Mouse (Mus musculus) kidney, postnatal 10 days (tissue): Measurements from ENCODE around the gene Ppp2r5e.
"Not testable (repeated sequence)": the region's sequence is repeated elsewhere in the genome, so short reads cannot be mapped to it uniquely, and the experiment has no call there.

Experiments used
- DNase-seq: peaks from one replicate; pipeline ENCODE4 v3.0.0; 2021; ENCODE audit warnings: mixed read lengths

Gene Ppp2r5e

DNA sequence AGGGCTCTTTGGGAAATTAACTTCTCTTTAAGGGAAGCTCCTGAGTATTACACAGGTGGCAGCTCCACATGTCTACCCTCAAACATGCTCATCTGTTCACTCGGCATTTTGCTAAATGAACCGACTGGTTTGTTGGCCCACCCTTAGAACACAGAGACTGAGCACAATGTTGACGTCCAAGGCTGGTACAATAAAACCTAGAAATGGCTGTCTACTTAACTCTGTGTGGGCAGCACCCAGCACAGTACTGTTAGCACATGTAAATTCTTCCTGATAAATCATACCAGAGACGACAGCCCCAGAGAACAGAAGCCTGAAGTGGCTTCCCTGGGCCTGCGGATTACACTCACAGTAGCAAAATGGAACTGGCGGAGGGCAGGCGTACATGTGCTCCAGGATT, 59.5 kb downstream of the Ppp2r5e start:
- DNase-seq, result no peak

DNA sequence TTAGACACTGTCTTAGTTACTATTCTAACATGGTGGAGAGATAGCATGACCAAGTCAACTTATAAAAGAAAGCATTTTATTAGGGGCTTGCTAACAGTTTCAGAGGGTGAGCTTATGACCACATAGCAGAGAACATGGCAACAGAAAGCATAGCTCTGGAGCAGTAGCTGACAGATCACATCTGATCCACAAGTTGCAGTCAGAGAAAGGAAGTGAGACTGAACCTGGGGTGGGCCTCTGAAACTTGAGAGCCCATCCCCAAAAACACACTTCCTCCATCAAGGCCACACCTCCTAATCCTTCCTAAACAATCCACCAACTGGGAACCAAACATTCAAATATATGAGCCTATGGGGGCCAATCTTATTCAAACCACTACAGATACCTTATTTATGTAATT, 62.9 kb downstream of the Ppp2r5e start:
- DNase-seq, result no peak

DNA sequence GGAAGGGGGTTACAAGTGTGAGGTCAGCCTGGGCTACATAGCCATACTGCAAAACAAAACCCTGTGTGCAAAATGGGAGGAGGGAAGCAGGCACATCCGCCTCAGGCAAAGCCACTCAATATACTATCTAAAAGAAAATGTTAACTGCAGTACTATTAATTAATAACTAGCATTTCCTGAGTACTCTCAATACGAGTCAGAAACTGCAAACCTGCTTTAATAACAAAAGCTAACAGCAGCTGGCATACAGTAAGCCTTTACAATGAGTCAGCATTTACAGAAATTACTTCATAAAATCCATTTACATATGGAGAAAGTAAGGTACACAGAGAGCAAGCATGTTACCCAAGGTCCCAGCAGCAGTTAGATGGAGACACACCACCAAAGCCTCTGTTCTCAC, 64.2 kb downstream of the Ppp2r5e start:
- DNase-seq, result no peak

DNA sequence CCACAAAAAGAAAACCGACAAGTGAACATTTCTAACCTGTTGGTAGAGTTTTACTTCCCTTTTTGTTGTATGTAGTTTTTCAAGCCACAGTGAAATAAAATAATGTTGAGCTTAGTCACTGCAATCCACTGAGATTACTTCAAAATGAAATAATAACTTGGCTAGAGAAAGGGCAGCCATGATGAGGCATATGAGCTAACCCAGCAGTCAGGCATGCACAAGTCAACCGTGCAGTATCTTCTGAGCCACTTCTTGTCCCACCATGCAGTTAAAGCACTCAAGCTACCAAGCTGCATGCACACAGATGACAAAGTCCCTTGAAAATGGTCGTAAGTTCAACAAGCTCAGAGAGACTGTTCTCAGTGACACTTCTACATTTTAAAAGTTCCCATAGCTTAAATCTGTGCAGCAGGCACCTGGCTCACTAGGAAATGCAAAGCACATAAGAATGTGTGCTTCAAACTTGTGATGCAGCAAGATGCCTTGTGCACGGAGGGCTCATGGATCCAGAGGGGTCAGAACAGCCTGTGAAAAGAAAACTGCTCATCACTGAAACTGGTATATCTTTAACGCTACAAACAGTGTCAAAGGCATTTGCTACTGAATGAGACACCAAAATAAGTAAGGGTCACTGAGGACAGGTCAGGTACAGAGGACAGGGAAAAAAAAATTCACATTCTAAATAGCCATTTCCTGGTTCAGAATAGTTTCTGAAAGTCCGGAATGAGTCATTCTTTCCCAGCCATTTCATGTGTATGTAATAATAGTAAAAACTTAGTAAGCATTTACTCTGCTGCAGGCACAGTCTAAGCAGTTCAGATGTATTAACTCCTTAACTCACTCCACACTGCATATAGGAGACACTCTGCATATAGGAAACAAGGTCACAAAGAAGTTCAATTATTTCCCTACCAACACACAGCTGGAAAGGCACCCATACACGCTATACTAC, 66.9 kb downstream of the Ppp2r5e start:
- no peak for DNase-seq

DNA sequence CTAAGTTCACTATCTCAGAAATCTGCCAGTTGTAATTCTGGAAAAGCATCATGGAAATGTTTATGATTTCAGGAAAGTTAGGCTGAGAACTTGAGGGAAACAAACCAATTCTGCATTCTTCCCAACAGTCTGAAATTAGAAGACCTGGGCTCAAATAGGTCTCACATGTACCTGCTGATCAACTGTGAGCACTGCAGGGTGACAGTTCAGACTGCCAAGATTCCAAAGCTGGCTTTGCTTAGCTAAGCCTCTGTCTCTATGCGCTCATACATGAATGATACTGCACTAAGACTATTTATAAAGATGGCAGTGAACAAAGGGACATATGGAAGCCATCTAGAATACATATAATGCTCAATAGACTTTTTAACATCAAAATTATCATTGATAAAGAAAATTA, 67.7 kb downstream of the Ppp2r5e start:
- DNase-seq, result no peak

DNA sequence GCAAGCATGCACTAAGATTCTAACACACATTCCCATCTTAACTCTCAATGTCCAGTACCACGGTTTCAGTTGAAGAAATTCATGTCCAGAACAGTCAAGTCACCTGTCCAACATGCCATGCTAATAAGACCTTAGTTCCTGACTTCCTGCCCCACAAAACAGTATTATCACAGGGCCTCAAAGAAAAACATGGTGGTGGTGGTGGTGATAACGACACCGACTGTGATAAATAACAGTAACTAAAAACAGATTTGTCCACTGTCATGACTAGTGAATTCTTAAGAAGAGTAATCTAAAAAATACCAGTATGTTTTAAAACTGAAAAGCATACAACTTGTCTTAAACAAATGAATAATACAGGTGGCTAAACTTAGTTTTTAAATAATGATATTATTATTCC, 71.8 kb downstream of the Ppp2r5e start:
- no peak for DNase-seq

DNA sequence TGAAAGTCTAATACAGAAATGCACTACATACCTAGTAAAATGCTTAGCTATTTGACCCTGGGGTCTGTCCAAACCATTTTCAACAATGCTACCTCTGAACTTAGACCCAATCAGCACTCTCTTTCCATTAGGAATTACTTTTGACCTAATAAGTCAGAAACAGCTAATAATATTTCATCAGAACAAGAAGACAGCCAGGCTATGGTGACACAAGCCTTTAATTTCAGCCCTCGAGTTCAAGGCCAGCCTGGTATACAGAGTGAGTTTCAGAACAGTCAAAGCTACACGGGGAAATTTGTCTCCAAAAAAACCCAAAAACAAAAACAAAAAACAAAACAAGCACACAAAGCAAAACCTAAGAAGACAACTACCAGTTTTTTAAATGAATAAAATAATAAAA, 73.1 kb downstream of the Ppp2r5e start:
- DNase-seq, result no peak

DNA sequence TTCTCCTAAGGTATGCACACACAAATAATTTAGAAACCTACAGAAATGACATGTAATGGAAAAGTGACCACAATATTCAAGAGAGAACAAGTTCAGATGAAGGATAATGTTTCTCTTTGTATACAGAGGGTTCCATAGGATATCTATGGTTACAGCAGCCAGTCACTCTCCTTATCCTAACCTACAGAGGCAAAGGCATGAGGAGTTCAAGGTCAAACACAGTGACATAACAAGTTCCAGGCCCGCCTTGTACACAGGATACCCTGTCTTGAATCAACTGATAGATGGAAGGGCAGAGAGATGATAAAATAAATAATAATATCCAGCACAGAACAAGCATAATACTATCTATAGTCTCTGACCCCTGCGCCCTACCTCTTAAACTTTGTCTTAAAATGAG, 73.7 kb downstream of the Ppp2r5e start:
- no peak for DNase-seq

DNA sequence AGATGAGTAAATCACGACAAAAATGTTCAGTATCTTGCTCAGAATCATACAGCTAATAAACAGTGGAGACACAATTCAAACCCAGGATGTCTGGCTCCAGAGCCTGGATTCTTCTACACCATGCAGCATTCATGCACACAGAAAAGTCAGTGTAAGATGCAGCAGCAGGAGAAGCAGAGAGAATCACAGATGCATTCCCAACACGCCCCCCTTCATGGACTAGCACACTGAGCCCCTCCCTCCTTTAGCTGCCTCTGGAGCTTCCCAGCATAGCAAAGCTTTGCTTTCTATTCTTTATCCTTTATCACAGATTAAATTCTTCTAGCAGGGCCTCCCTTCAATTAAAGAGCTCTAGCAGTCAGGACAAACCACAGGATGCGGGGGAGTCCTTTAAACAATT, 75.7 kb downstream of the Ppp2r5e start:
- no peak for DNase-seq

DNA sequence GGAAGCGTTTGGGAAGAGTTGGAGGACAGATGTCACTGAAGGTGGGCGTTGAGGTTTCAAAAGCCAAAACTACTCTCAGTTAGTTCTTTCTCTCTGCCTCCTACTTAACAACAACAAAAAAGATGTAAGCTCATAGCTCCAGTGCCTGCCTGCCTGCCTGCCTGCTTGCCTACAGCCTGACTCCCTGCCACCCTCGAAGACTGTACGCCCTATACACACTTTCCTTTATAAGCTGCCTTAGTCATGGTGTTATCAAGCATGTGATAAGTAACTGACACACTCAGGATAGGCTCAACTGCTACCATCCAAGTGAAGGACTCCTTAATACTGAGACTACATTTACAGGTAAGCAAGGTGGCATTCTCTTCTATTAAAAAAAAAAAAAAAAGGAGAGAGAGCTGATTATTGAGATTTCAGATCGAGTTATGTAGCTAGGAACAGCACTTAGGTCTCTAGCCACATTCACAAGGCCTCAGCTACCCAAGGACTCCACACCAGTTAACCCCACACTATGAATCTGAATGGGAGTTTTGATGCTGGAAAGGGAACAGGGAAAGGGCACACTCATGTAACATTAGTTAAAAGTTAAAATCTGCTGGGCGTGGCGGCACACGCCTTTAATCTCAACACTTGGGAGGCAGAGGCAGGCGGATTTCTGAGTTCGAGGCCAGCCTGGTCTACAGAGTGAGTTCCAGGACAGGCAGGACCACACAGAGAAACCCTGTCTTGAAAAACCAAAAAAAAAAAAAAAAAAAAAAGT, 76.7 kb downstream of the Ppp2r5e start:
- DNase-seq, result no peak

DNA sequence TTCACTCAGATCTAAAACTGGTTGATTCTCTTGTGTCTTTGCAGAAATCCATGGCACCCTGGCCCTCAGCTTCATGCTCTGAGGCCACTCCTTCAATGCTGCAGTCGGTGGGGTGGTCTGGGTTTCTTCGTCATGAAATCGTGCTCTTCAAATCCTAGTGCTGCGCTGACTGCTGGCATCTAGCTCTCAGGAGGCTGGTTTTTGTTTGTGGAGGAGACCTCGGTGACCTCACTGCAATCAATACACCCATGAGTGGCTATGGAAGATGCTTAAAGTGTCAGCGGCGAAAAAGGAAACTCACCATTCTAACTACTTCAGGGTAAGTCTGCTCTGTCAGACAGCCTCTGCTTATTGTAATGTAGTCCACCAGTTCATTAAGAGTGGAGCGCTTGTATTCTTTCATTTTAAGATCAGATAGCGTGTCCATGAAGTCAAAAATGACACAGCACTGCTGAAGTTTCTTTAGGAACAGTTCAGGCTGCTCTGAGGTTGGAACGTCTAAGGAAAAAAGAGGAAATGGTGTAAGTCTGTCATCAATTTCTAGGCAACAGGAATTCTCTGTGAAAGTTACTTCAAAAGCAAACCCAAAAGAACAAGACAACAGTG, 80.6 kb downstream of the Ppp2r5e start:
- no peak for DNase-seq

DNA sequence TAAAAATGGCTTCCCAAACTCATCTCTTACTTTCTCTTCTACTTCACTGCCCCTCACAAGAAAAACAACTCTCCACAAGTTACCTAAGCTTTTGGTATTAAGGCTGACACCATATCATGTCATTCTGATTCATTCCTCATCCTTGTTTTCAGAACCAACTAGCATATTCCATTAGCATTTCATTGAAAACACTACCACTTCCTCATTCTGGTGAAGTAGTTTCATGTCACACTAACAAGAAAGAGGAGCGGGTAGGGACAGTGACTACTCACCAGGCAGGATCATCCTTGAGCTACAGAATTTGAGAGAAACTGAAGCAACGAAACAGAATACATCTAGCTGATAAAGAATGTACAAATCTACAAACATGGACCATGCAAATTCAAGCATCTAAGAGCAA, 84.5 kb downstream of the Ppp2r5e start:
- DNase-seq, result no peak

DNA sequence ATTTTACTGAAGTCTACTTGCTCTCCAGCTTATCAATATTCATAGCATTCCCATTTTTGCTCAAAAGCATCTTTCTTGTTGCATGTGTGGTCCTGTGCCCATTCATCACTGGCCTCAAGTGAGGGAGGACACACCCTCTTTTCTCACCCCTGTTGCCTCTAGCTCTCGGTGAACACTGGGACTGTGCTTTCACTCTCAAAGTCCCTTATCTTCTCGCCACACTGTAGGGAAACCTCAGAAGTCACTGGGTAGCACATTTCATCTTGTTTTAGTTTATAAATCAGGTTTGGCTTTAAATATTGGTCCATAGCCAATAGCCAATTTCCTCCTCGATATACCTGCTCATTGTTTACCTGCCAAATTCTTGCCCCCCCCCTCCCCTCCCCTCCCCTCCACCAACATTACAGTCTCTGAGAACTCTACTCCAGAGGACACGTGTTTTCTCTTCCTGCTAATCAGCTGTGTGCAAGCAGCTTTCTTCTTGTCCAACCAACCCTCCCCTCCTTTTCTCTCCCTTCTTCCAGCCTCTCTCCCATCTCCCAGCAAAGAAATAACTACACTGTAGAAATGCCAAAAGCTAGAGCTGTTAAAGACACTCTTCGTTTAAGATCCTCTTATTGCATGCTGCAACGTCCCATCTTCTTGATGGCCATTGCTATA, 90.9 kb downstream of the Ppp2r5e start:
- no peak for DNase-seq

DNA sequence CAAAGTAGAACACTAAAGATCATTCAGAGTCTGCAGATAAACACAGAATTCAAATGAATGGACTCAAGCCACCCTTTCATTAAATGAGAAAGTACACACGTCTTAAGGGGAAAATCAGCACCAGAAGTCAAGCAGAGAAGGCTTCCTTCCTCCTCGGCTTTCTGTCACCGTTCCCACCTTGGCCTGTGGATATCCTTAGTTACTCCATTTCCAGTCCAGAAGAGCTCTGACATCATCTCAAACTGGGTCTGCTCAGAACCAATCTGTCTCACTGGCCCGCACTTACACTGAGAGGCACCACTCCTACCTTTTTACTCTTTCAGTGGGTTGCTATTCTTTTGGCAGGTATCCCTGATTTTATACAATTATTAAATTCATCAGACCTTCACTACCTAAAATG, 93.4 kb downstream of the Ppp2r5e start:
- DNase-seq, result no peak

DNA sequence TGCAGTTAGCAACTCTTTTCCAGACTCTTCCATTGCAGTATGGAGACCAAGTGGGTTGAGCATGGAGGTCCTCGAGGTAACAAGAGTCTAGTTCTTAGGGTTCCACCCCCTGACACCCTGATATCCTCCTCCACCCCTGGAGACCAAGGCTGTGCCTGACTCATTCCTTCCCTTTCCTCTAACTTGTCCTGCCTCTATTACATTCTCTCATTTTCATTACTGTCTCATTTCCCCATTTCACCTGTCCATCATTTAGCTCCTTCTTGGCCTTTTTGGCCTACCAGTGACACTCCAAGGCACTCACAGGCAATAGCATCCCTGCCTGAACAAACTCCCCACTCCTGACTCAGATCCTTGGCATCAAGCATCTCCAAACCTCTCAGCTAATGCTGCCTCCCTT, 98.3 kb downstream of the Ppp2r5e start:
- no peak for DNase-seq

DNA sequence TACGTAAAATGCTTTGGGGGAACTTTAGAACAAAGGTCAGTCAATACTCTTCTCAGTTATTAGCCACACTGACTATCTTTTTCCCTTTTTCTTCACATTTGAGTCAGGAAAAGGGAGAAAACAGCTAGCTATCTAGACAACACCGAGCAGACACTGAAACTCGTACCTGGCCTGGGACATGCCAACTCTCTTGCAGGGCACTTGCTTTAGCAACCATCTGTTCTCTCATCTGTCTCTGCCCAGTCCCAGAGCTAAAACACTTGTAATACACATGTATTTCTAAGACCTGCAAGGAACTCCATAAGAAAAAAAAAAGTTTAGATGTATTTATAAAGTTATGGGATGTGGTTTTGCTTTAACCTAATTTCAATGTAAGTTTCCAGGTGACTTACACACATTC, 100.4 kb downstream of the Ppp2r5e start:
- DNase-seq, result no peak

DNA sequence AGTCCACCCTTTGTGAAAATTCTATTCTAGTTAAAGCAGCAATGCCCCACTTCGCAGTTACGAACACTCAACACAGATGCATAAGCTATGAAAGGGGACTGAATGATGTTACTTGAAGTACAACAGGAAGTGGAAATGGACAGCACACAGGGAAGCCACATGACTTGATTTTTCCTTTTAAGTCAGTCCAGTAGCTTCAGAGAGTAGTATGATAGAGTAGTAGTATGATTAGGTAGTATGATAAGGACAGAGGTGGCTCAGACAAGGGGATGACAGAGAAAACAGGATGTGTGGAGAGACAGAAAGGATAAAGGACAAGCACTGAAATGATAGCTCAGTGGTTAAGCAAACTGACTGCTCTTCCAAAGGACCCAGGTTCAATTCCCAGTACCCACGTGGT, 101.4 kb downstream of the Ppp2r5e start:
- no peak for DNase-seq

DNA sequence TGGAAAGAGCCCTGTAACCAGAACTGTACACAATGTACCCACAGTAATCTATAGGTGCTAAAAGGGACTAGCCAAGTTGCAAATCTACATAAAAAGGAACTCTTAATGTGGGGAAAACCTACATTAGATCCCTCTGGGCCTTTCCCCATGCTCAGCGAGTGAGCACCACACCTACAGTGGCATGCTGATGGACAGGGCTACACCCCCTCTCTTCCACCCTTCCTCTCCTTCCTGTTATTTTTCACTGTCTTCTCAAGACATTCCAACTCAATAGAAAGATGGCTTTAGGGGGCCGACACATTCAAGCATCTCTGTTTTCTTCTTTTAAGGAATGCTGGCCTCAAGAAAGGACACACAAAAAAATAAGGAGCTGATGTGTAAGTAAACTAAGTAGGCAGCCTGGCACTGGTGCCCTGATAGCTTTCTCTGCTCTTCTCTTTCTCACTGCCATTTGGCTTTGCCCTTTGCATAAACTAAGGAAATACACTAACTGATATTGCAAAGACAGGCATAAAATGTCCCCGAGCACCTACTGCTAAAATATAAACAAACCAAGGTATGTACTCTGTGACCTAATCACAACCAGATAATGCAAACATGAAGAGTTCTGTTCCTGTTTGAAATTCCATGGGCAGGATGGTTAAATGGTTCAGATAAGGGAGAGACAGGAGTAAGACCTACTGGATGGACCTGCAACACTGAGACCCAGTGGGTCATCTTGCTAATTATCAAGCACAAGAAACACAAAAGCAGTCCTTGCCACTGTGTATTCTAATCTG, 103.3 kb downstream of the Ppp2r5e start:
- no peak for DNase-seq

DNA sequence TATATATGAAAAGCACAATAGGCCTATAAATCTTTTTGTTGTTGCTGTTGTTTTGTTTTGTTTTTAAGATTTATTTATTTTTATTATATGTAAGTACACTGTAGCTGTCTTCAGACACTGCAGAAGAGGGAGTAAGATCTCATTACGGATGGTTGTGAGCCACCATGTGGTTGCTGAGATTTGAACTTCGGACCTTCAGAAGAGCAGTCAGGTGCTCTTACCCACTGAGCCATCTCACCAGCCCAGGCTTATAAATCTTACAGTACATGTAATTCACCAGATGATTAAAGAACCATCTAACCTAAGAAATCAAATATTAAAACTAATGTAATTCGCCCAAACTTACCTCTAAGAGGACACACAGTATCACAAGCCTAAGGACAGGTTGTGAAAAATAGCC, 103.9 kb downstream of the Ppp2r5e start:
- DNase-seq, result not testable (repeated sequence)

DNA sequence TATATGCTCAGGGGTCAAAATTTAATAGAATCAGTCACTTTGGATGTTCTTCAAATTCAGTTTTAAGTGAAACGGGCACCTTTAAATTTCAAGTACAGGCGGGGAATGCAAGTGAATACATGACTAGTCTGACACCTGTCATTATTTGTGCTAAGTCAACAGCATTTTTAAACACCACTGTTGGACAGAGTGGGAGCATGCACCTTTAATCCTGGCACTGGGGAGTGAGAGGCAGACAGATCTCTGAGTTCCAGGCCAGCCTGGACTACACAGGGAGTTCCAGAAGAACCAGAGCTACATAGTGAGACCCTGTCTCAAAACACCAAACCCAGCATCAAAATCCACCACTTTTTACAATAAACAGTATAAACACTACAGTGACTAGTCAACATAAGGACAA, 108.5 kb downstream of the Ppp2r5e start:
- no peak for DNase-seq

DNA sequence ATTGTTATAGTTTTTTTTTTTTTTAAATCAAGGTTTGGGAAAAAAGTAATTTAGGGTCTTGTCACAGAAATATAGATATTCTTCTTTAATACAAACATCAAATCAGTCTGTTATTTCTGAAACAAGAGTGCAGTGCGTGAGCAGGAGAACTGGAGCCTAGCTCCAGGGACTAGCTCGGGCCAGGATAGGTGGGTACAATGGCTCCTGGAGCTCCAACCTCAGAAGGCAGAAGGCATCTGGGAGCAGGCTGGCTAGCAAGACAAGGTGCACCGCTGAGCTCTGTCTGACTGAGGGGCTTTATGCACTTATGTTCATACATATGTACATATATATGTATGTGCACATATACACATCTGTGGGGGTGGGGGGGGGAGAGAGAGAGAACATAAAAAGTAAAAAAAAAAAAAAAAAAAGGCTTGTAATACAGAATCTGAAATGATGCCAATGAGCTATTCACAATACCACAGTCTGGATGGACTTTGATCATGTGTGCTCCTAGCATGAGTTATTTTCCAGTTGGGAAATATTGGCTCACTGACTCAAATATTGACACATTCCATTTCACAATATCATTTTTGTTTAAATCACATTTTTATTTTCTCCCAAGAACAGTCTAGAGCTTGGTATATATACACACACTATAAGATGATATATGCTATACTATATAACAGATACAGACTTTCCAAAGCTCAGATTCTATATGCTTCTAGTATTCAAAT, 109.3 kb downstream of the Ppp2r5e start:
- no peak for DNase-seq

DNA sequence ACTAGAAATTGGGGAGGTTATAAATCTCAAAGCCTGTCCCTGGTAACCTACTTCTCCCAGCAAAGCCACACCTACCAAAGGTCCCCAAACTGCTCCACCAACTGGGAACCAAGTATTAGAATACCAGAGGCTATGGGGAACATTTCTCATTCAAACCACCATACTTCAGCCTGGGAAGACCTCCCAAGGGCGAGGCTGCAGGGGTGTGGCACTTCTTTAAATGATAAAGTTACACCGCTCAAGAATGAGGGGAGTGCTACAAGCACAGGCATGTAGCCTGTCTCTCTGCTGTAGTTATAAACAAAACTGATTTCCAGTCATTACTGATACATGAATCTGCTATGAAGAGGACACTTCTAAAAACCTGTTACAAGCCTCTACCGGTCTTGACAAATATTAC, 113.3 kb downstream of the Ppp2r5e start:
- no peak for DNase-seq
